Mouse (Mus musculus) heart, adult 11 months (tissue): ENCODE measurements at regions not wholly inside any gene's neighbourhood (a gene's known extent, or its start where the extent isn't known, plus 50 kb on each side); places are given as distances from the start of the nearest gene placed in this dataset.

ENCODE experiments used
- DNase-seq: peaks from one replicate; pipeline ENCODE4 v3.0.0; 2022

- peak; percentile 70 for DNase-seq
Observed at GRCm38 (mm10) chr13:113736468-113736867, 57.8 kb upstream of the Arl15 start.

- peak; percentile 50 for DNase-seq
Observed at GRCm38 (mm10) chr13:113735611-113736285, 58.6 kb upstream of the Arl15 start.

GRCm38 (mm10) chr13:113734134-113734794 is 60.0 kb upstream of the Arl15 start:
- no peak for DNase-seq

- no peak for DNase-seq
Observed at GRCm38 (mm10) chr13:113733734-113734133, 60.6 kb upstream of the Arl15 start.

GRCm38 (mm10) chr13:113730776-113731400 is 63.4 kb upstream of the Arl15 start:
- peak; percentile 88 for DNase-seq

GRCm38 (mm10) chr13:113730062-113730775 is 64.1 kb upstream of the Arl15 start:
- peak; percentile 97 for DNase-seq

GRCm38 (mm10) chr13:113729574-113729973 is 64.7 kb upstream of the Arl15 start:
- DNase-seq, result peak; percentile 88

- DNase-seq, result peak; percentile 94
Observed at GRCm38 (mm10) chr13:113728111-113728510, 64.6 kb upstream of the Hspb3 start.

- no peak for DNase-seq
Observed at GRCm38 (mm10) chr13:113724881-113725837, 61.7 kb upstream of the Hspb3 start.

- no peak for DNase-seq
Observed at GRCm38 (mm10) chr13:113715231-113715630, 51.8 kb upstream of the Hspb3 start.

GRCm38 (mm10) chr13:113713844-113714243 is 50.4 kb upstream of the Hspb3 start:
- DNase-seq, result no peak
